Mouse (Mus musculus): Measurements from ENCODE around the gene Slc28a3.

DNA sequence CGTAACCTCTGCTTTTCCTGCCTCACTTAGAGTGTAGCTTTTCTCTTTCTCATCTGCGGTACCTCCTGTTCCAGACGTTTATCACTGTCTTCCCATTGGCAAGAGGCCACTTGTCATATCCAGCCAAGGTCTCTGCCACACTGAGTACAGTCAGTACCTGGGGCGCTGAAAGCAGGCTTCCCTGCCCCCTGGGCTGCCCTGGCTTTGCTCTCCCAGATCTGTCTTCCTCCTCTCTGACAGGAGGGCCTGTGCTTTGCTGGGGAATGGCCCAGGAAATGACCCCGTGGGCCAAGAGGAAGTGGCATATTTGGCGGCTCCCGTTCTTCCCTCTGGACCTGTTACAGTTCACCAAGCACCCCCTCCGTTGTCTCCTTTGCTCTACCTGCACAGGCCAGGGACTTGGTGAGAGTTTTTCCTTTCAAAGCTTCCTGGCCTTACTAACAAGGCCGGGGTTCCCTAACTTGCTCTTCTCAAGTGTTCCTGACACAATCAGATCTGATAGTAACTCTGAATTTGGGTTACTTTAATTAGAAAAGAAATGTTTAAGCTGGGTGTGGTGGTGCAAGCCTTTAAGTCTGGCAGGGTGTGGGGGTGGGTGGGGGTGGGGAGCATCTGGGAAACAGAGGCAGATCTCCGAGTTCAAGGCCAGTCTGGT is 9.3 kb downstream of the Slc28a3 start:
- TF ChIP-seq CTCF (IDR thresholded peaks at IDR 0.05; ENCODE audit: low read depth) (no peak), EP300 (IDR thresholded peaks at IDR 0.05; ENCODE audit: low read depth) (no peak)
